Mouse (Mus musculus): ENCODE measurements around the gene Met. TPM values are rescaled to one million over a fixed set of nuclear protein-coding genes. Genes with fewer than 3 reads are reported as not detected.

The Met gene
- polyA plus RNA-seq, 1 experiment from 2014 or later: 5.4 TPM

DNA sequence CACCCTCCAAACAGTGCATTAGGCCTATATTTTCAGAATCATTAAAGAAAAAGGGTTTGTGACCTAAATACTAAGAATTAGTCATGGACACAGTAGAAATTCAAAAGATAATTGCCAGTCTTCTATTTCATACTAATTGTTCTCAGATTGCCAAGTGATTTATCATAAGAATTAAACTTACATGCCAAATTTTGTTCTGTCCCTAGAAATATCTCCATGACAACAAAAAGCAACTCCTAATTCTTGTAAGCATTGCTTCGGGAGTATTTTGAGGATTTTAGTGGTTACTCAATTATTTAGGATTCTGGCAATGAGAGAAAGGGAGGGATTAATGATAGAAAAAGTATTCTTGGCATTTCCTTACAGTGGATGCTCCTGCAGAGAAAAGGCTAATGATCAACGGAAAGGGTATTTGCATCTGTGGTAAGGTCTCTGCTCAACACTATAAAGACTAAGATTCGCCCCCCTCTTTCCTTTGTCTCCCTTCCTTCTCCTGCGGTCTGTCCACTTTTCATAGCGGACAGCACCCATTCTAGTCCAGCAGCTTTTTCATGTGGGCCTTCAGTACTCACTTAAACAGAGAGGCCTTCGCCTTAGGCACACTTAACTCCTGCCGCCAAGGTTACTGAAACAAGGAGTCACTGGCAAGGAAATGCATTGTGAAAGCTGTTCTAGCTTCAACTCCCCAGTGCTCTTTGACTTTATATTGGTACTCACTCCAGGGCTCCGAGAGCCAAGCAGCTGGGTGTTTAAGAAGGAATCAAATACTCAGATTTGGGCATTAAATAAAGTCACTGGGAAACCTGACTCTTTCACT is 58.5 kb downstream of the Met start:
- no peak for ATAC-seq (ENCODE audit: insufficient read depth, low FRiP score, low TSS enrichment)
- Histone ChIP-seq H3K27me3 (ENCODE audit: control insufficient read depth, insufficient read depth, low read length) (no peaks in the 10 kb centered on the region), H3K4me3 (ENCODE audit: low read depth, low read length) (no peak overlapping the region), H3K4me1 (ENCODE audit: control insufficient read depth, insufficient read depth, low read length) (no peaks in the 10 kb centered on the region), H3K4me2 (ENCODE audit: low read depth) (no peak overlapping the region), H3K9ac (ENCODE audit: low read length) (no peak overlapping the region), H3K36me3 (ENCODE audit: control insufficient read depth, insufficient read depth, low read length) (no peaks in the 10 kb centered on the region), H3K9me3 (ENCODE audit: control insufficient read depth, low read length) (no peaks in the 10 kb centered on the region), H3K27ac (ENCODE audit: low read depth, low read length) (no peak overlapping the region)
- no peak for DNase-seq (ENCODE audit: low spot score)
- 49% methylated on average over 8 of the region's 8 CpGs for WGBS

DNA sequence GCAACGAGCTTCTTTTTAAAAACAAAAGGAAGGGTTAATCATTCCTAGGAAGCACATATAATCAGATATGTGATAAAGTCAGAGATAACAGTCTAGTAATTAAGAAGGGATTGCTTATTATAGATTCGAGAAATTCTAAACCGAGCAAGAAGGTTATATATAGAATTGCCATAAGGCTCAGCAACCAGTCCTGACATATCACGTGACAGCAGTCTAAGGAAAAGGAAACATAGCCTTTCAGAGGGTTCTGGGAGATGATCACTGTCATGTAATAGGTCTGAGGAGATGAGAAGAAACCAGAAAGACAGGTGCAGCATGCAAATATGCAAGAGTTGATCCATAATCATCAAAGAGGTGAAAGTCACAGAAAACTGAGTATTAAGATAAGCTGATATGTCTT is 59.3 kb downstream of the Met start:
- no peaks in the 10 kb centered on the region for H3K27me3 ChIP-seq (ENCODE audit: control insufficient read depth, insufficient read depth, low read length)
- H3K36me3 ChIP-seq (ENCODE audit: control insufficient read depth, insufficient read depth, low read length): no peaks in the 10 kb centered on the region
- no peaks in the 10 kb centered on the region for H3K4me1 ChIP-seq (ENCODE audit: control insufficient read depth, insufficient read depth, low read length)
- no peak overlapping the region for H3K4me2 ChIP-seq (ENCODE audit: low read depth)
- no peak overlapping the region for H3K9ac ChIP-seq (ENCODE audit: low read length)
- no peak for DNase-seq (ENCODE audit: low spot score)
- no peak overlapping the region for H3K27ac ChIP-seq (ENCODE audit: low read depth, low read length)
- no peak overlapping the region for H3K4me3 ChIP-seq (ENCODE audit: low read depth, low read length)
- H3K9me3 ChIP-seq (ENCODE audit: control insufficient read depth, low read length): no peaks in the 10 kb centered on the region
- no peak for ATAC-seq (ENCODE audit: insufficient read depth, low FRiP score, low TSS enrichment)
- WGBS: 78% methylated on average over 4 of the region's 4 CpGs

DNA sequence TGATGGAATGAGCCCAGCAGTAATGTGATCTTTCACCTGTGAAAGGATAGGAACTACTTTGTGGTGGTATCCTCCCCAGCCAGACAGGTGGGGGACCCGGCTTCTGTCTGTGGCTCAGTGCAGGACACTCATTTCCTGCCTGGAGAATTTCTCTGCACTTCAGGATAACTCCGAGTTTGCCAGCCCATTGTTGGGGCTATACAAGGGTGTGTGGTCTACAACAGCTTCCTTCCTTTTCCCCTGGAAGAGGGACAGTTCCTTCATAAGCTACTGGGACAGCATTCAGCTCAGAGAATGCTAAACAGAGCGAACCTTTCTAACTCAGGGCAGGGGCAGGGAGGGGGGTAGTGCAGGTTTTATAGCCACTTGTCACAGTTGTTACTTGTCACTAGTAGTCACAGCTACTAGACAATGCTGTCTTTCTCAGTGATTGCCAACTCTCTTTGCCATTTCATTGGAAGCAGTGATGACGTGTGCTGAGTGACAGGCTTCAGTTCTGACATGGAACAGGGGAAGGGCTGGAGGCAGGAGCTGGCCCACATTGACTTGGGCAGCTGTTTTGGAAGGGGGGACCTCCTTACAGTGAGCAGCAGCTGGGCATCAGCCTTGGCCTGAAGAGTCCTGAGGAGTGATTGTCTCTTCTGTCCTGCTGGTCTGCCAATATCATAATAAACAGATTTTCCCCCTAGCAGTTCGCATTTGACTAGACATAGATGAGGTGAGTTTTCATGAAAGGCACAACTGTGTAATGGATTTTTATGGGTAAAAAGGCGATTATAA is 66.1 kb downstream of the Met start:
- Histone ChIP-seq H3K36me3 (ENCODE audit: control insufficient read depth, insufficient read depth, low read length) (no peaks in the 10 kb centered on the region), H3K9ac (ENCODE audit: low read length) (no peak overlapping the region), H3K27me3 (ENCODE audit: control insufficient read depth, insufficient read depth, low read length) (no peaks in the 10 kb centered on the region), H3K9me3 (ENCODE audit: control insufficient read depth, low read length) (no peaks in the 10 kb centered on the region), H3K27ac (ENCODE audit: low read depth, low read length) (no peak overlapping the region), H3K4me2 (ENCODE audit: low read depth) (no peak overlapping the region), H3K4me3 (ENCODE audit: low read depth, low read length) (no peak overlapping the region), H3K4me1 (ENCODE audit: control insufficient read depth, insufficient read depth, low read length) (peaks cover 2% of the 10 kb centered on the region; the same call in 1 of the 2 replicates)
- ATAC-seq (ENCODE audit: insufficient read depth, low FRiP score, low TSS enrichment): no peak
- 65% methylated on average over 6 of the region's 6 CpGs for WGBS
- no peak for DNase-seq (ENCODE audit: low spot score)

GRCm38 (mm10) chr6:17541615-17542014 is 78.0 kb downstream of the Met start:
- WGBS: 96% methylated on average over 8 of the region's 8 CpGs
- Histone ChIP-seq H3K9ac (ENCODE audit: low read length) (no peak overlapping the region), H3K27me3 (ENCODE audit: control insufficient read depth, insufficient read depth, low read length) (no peaks in the 10 kb centered on the region), H3K4me2 (ENCODE audit: low read depth) (no peak overlapping the region), H3K36me3 (ENCODE audit: control insufficient read depth, insufficient read depth, low read length) (no peaks in the 10 kb centered on the region), H3K4me1 (ENCODE audit: control insufficient read depth, insufficient read depth, low read length) (peaks cover 10% of the 10 kb centered on the region; the same call in 1 of the 2 replicates), H3K27ac (ENCODE audit: low read depth, low read length) (no peak overlapping the region), H3K4me3 (ENCODE audit: low read depth, low read length) (no peak overlapping the region), H3K9me3 (ENCODE audit: control insufficient read depth, low read length) (no peaks in the 10 kb centered on the region)
- no peak for DNase-seq (ENCODE audit: low spot score)
- no peak for ATAC-seq (ENCODE audit: insufficient read depth, low FRiP score, low TSS enrichment)

DNA sequence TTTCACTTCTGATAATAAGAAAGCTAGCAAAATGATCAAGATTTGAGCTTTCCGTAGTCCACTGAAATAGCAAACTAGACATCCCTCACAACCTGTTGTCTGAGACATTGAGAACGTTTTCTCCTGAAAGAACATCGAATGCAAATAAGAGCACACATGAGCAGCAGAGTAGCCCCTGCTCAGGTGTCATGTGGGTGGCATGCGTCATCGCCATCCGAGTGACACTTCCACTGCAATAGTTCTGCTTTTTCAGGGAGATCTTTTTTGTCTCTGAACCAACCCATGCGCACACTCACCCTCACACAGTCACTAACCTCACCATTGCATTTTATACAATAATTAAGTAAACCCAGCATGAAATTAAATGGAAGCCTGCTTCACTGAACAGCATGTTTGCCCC is 78.8 kb downstream of the Met start:
- H3K36me3 ChIP-seq (ENCODE audit: control insufficient read depth, insufficient read depth, low read length): no peaks in the 10 kb centered on the region
- H3K4me3 ChIP-seq (ENCODE audit: low read depth, low read length): no peak overlapping the region
- H3K4me1 ChIP-seq (ENCODE audit: control insufficient read depth, insufficient read depth, low read length): peaks cover 11% of the 10 kb centered on the region; the same call in 1 of the 2 replicates
- H3K27me3 ChIP-seq (ENCODE audit: control insufficient read depth, insufficient read depth, low read length): no peaks in the 10 kb centered on the region
- no peak overlapping the region for H3K4me2 ChIP-seq (ENCODE audit: low read depth)
- ATAC-seq (ENCODE audit: insufficient read depth, low FRiP score, low TSS enrichment): no peak
- H3K9ac ChIP-seq (ENCODE audit: low read length): no peak overlapping the region
- DNase-seq (ENCODE audit: low spot score): no peak
- no peak overlapping the region for H3K27ac ChIP-seq (ENCODE audit: low read depth, low read length)
- H3K9me3 ChIP-seq (ENCODE audit: control insufficient read depth, low read length): no peaks in the 10 kb centered on the region
- WGBS: 82% methylated on average over 7 of the region's 7 CpGs

DNA sequence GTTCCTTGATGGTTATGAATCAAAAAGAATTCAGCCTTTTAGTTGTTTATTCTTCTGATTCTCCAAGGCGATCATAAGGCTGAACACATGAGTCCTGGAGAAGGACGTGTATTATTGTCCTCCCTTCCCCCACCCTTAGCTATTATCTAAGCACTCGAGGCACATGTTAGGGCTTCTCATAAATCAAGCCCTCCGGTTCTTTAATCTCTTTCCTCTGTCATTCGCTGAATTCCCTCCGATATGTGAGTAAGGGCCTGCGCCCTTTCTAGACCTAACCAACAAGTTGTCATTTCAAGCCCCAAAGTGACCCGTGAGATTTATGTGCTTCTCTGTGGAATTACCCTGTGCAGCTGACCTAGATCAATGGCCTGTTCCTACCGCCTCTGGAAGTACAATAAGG is 81.9 kb downstream of the Met start:
- 26% methylated on average over 9 of the region's 9 CpGs for WGBS
- H3K36me3 ChIP-seq (ENCODE audit: control insufficient read depth, insufficient read depth, low read length): no peaks in the 10 kb centered on the region
- DNase-seq (ENCODE audit: low spot score): no peak
- H3K4me3 ChIP-seq (ENCODE audit: low read depth, low read length): no peak overlapping the region
- ATAC-seq (ENCODE audit: insufficient read depth, low FRiP score, low TSS enrichment): peak; percentile 67
- no peak overlapping the region for H3K9ac ChIP-seq (ENCODE audit: low read length)
- no peaks in the 10 kb centered on the region for H3K9me3 ChIP-seq (ENCODE audit: control insufficient read depth, low read length)
- peaks cover 11% of the 10 kb centered on the region; the same call in 1 of the 2 replicates for H3K4me1 ChIP-seq (ENCODE audit: control insufficient read depth, insufficient read depth, low read length)
- H3K27ac ChIP-seq (ENCODE audit: low read depth, low read length): no peak overlapping the region
- H3K27me3 ChIP-seq (ENCODE audit: control insufficient read depth, insufficient read depth, low read length): no peaks in the 10 kb centered on the region
- H3K4me2 ChIP-seq (ENCODE audit: low read depth): no peak overlapping the region

DNA sequence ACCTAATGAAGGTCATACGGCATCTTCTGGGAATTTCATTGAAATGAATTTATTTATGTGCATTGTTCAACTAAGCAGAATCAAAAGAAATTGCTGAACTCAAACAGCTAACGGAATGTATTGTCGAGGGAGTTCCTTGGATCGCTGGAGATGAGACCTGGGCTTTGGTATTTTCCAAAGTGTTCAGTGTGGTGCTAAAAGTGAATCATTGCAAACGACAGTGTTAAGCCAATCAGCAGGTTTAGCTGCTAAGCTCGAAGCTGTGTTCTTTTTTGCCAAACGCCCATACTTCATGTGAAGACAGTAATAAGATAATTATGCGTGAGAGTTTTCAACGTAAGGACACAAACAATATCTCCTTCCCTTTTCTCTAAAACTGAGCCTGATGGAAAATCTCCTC is 82.7 kb downstream of the Met start:
- Histone ChIP-seq H3K36me3 (ENCODE audit: control insufficient read depth, insufficient read depth, low read length) (no peaks in the 10 kb centered on the region), H3K4me2 (ENCODE audit: low read depth) (no peak overlapping the region), H3K27ac (ENCODE audit: low read depth, low read length) (no peak overlapping the region), H3K4me3 (ENCODE audit: low read depth, low read length) (no peak overlapping the region), H3K27me3 (ENCODE audit: control insufficient read depth, insufficient read depth, low read length) (no peaks in the 10 kb centered on the region), H3K4me1 (ENCODE audit: control insufficient read depth, insufficient read depth, low read length) (peaks cover 11% of the 10 kb centered on the region; the same call in 1 of the 2 replicates), H3K9ac (ENCODE audit: low read length) (no peak overlapping the region), H3K9me3 (ENCODE audit: control insufficient read depth, low read length) (no peaks in the 10 kb centered on the region)
- 62% methylated on average over 9 of the region's 9 CpGs for WGBS
- no peak for ATAC-seq (ENCODE audit: insufficient read depth, low FRiP score, low TSS enrichment)
- DNase-seq (ENCODE audit: low spot score): no peak

- Histone ChIP-seq H3K4me2 (ENCODE audit: low read depth) (no peak overlapping the region), H3K36me3 (ENCODE audit: control insufficient read depth, insufficient read depth, low read length) (no peaks in the 10 kb centered on the region), H3K9me3 (ENCODE audit: control insufficient read depth, low read length) (no peaks in the 10 kb centered on the region), H3K9ac (ENCODE audit: low read length) (no peak overlapping the region), H3K27ac (ENCODE audit: low read depth, low read length) (no peak overlapping the region), H3K27me3 (ENCODE audit: control insufficient read depth, insufficient read depth, low read length) (no peaks in the 10 kb centered on the region), H3K4me3 (ENCODE audit: low read depth, low read length) (no peak overlapping the region), H3K4me1 (ENCODE audit: control insufficient read depth, insufficient read depth, low read length) (peaks cover 11% of the 10 kb centered on the region; the same call in 1 of the 2 replicates)
- DNase-seq (ENCODE audit: low spot score) (no peak), ATAC-seq (ENCODE audit: insufficient read depth, low FRiP score, low TSS enrichment) (no peak)
- WGBS: 50% methylated on average over 5 of the region's 5 CpGs
Observed at GRCm38 (mm10) chr6:17546825-17547224, 83.2 kb downstream of the Met start.
